Mouse (Mus musculus) liver, adult 2 months (tissue): ENCODE data around the gene Gm9936. TPM values are rescaled to one million over a fixed set of nuclear protein-coding genes. Genes with fewer than 3 reads are reported as not detected.

Experiments used
- DNase-seq: peaks from one replicate; pipeline ENCODE4 v3.0.0-alpha.2; 2011; ENCODE audit warnings: low read depth, low spot score; ENCODE audit errors: extremely low read depth
- H3K27ac ChIP-seq: fragments of 200-500 bp; replicated peaks from 2 replicates; pipeline ENCODE4 v1.5.1; 2012; ENCODE audit warnings: low read depth, mild to moderate bottlenecking, control low read depth, inconsistent platforms, low read length; ENCODE audit not compliant: insufficient read depth
- H3K27me3 ChIP-seq: fragments of 200-500 bp; 2 replicates; pipeline ENCODE4 v1.6.1; 2012; ENCODE audit warnings: mild to moderate bottlenecking, moderate library complexity, low read length, inconsistent platforms; ENCODE audit not compliant: control insufficient read depth, insufficient read depth
- H3K36me3 ChIP-seq: fragments of 200-500 bp; 2 replicates; pipeline ENCODE4 v1.6.1; 2012; ENCODE audit warnings: low read length, inconsistent platforms; ENCODE audit not compliant: control insufficient read depth, insufficient read depth
- H3K4me1 ChIP-seq: fragments of 200-500 bp; 2 replicates; pipeline ENCODE4 v1.6.1; 2011; ENCODE audit warnings: low read length; ENCODE audit not compliant: control insufficient read depth, insufficient read depth
- H3K4me3 ChIP-seq: fragments of 200-500 bp; 2 replicates; pipeline ENCODE4 v1.5.1; 2011; ENCODE audit warnings: low read depth, mild to moderate bottlenecking, control low read depth, low read length, moderate library complexity; ENCODE audit not compliant: insufficient read depth
- H3K79me2 ChIP-seq: fragments of 200-500 bp; 2 replicates; pipeline ENCODE4 v1.6.1; 2012; ENCODE audit warnings: inconsistent platforms, mild to moderate bottlenecking, low read length, moderate library complexity; ENCODE audit not compliant: control insufficient read depth, insufficient read depth
- H3K9ac ChIP-seq: fragments of 200-500 bp; 2 replicates; pipeline ENCODE4 v1.6.1; 2012; ENCODE audit warnings: low read depth, mild to moderate bottlenecking, control low read depth, inconsistent platforms, low read length
- CTCF ChIP-seq: fragments of 200-500 bp; IDR thresholded peaks from 2 replicates; pipeline ENCODE4 v1.5.1; 2011; ENCODE audit warnings: low read depth, low read length, control low read depth
- POLR2A ChIP-seq: fragments of 200-500 bp; IDR thresholded peaks from 2 replicates; pipeline ENCODE4 v1.6.1; 2011; ENCODE audit warnings: low read length, control low read depth; ENCODE audit not compliant: insufficient read depth; ENCODE audit errors: extremely low read depth
- WGBS: fragments of 180-500 bp; shearing (Covaris S2); methylation state at CpG from one replicate; pipeline ENCODE4 v1.1.7; 2018; 5-methylcytosine and 5-hydroxymethylcytosine counted together
- polyA plus RNA-seq: library from polyadenylated mRNA; depleted of rRNA; stranded (reverse); fragments of >200 nt; gene quantifications from 2 replicates; pipeline ENCODE4 v1.2.3, GENCODE M21; 2012
- total RNA-seq: library from RNA; depleted of rRNA; stranded (reverse); fragments of >200 nt; gene quantifications from 2 replicates; pipeline ENCODE4 v1.2.3, GENCODE M21; 2014

The Gm9936 gene
- total and polyA plus RNA-seq, 2 experiments, result not detected

GRCm38 (mm10) chr5:114818124-114818523 is 40.4 kb downstream of the Gm9936 start:
- no peaks in the 10 kb centered on the region for H3K79me2 ChIP-seq
- WGBS, result 77% methylated on average over 11 of the region's 11 CpGs
- no peaks in the 10 kb centered on the region for H3K36me3 ChIP-seq
- TF ChIP-seq POLR2A, result no peak
- no peak for TF ChIP-seq CTCF
- no peak overlapping the region for H3K27ac ChIP-seq
- no peak overlapping the region for H3K4me3 ChIP-seq
- no peak for DNase-seq
- no peaks in the 10 kb centered on the region for H3K4me1 ChIP-seq
- H3K27me3 ChIP-seq, result no peaks in the 10 kb centered on the region
- no peak overlapping the region for H3K9ac ChIP-seq

GRCm38 (mm10) chr5:114816599-114816998 is 41.9 kb downstream of the Gm9936 start:
- no peaks in the 10 kb centered on the region for H3K27me3 ChIP-seq
- H3K27ac ChIP-seq, result no peak overlapping the region
- H3K4me1 ChIP-seq, result no peaks in the 10 kb centered on the region
- no peak for DNase-seq
- no peak overlapping the region for H3K4me3 ChIP-seq
- TF ChIP-seq CTCF (no peak), POLR2A (no peak)
- no peaks in the 10 kb centered on the region for H3K79me2 ChIP-seq
- 82% methylated on average over 6 of the region's 6 CpGs for WGBS
- H3K36me3 ChIP-seq, result no peaks in the 10 kb centered on the region
- H3K9ac ChIP-seq, result no peak overlapping the region

- TF ChIP-seq CTCF (no peak), POLR2A (0 out of 2 replicates have a peak, but pooled peaks have one; percentile 38)
- Histone ChIP-seq H3K79me2 (no peaks in the 10 kb centered on the region), H3K27me3 (no peaks in the 10 kb centered on the region), H3K27ac (no peak overlapping the region), H3K4me1 (no peaks in the 10 kb centered on the region), H3K4me3 (peak overlapping the region; percentile 84), H3K9ac (peak overlapping the region; percentile 74), H3K36me3 (no peaks in the 10 kb centered on the region)
- peak; percentile 38 for DNase-seq
- WGBS, result under 1% methylated on average over 50 of the region's 50 CpGs
These were observed 44.8 kb downstream of the Gm9936 start for GRCm38 (mm10) chr5:114813525-114814181.

GRCm38 (mm10) chr5:114809826-114810225 is 48.7 kb downstream of the Gm9936 start:
- H3K79me2 ChIP-seq, result no peaks in the 10 kb centered on the region
- WGBS, result 92% methylated on average over 5 of the region's 5 CpGs
- H3K4me1 ChIP-seq, result no peaks in the 10 kb centered on the region
- H3K36me3 ChIP-seq, result no peaks in the 10 kb centered on the region
- H3K27ac ChIP-seq, result no peak overlapping the region
- DNase-seq, result no peak
- no peaks in the 10 kb centered on the region for H3K27me3 ChIP-seq
- TF ChIP-seq POLR2A (no peak), CTCF (no peak)
- H3K4me3 ChIP-seq, result no peak overlapping the region
- no peak overlapping the region for H3K9ac ChIP-seq

GRCm38 (mm10) chr5:114809181-114809756 is 49.2 kb downstream of the Gm9936 start:
- no peak overlapping the region for H3K4me3 ChIP-seq
- TF ChIP-seq POLR2A (no peak), CTCF (no peak)
- 85% methylated on average over 10 of the region's 10 CpGs for WGBS
- no peaks in the 10 kb centered on the region for H3K36me3 ChIP-seq
- H3K4me1 ChIP-seq, result no peaks in the 10 kb centered on the region
- DNase-seq, result no peak
- H3K9ac ChIP-seq, result no peak overlapping the region
- H3K27me3 ChIP-seq, result no peaks in the 10 kb centered on the region
- no peak overlapping the region for H3K27ac ChIP-seq
- H3K79me2 ChIP-seq, result no peaks in the 10 kb centered on the region

GRCm38 (mm10) chr5:114808385-114808784 is 50.1 kb downstream of the Gm9936 start:
- H3K4me3 ChIP-seq, result no peak overlapping the region
- TF ChIP-seq POLR2A (no peak), CTCF (no peak)
- H3K36me3 ChIP-seq, result no peaks in the 10 kb centered on the region
- H3K9ac ChIP-seq, result no peak overlapping the region; the same call in 1 of the 2 replicates
- no peaks in the 10 kb centered on the region for H3K4me1 ChIP-seq
- no peaks in the 10 kb centered on the region for H3K27me3 ChIP-seq
- H3K27ac ChIP-seq, result no peak overlapping the region
- 89% methylated on average over 8 of the region's 8 CpGs for WGBS
- DNase-seq, result no peak
- H3K79me2 ChIP-seq, result no peaks in the 10 kb centered on the region
